Mouse (Mus musculus): ENCODE data around the gene Thnsl2. TPM values are rescaled to one million over a fixed set of nuclear protein-coding genes. Genes with fewer than 3 reads are reported as not detected.
A peak's percentile ranks its signal among the peaks of the same experiment; 100 is the strongest.

Thnsl2 gene
- polyA plus RNA-seq, 1 experiment from 2014 or later: 3.3 TPM

GRCm38 (mm10) chr6:71143154-71143893, 915 bp downstream of the Thnsl2 start:
- ATAC-seq: peak; percentile 16; the same call in 1 of the 2 replicates
- Histone ChIP-seq H3K9me3 (ENCODE audit: control insufficient read depth, low read length) (no peaks in the 10 kb centered on the region), H3K4me1 (replicated peaks; ENCODE audit: control insufficient read depth, insufficient read depth, low read length) (peaks cover 6% of the 10 kb centered on the region), H3K4me3 (replicated peaks; ENCODE audit: low read length) (peak overlapping the region; percentile 60), H3K27me3 (replicated peaks; ENCODE audit: control insufficient read depth, insufficient read depth, low read length) (no peaks in the 10 kb centered on the region), H3K9ac (replicated peaks; ENCODE audit: low read depth, low read length) (peak overlapping the region; percentile 72), H3K4me2 (ENCODE audit: low read length) (peak overlapping the region; percentile 61), H3K36me3 (ENCODE audit: control insufficient read depth, insufficient read depth) (no peaks in the 10 kb centered on the region), H3K27ac (ENCODE audit: low read length) (no peak overlapping the region)
- 2% methylated on average over 19 of the region's 19 CpGs for WGBS

- no peak for ATAC-seq
- Histone ChIP-seq H3K9me3 (ENCODE audit: control insufficient read depth, low read length) (no peaks in the 10 kb centered on the region; the same call in 1 of the 2 replicates), H3K27me3 (replicated peaks; ENCODE audit: control insufficient read depth, insufficient read depth, low read length) (no peaks in the 10 kb centered on the region), H3K36me3 (ENCODE audit: control insufficient read depth, insufficient read depth) (no peaks in the 10 kb centered on the region), H3K9ac (replicated peaks; ENCODE audit: low read depth, low read length) (no peak overlapping the region), H3K4me3 (replicated peaks; ENCODE audit: low read length) (no peak overlapping the region), H3K4me1 (replicated peaks; ENCODE audit: control insufficient read depth, insufficient read depth, low read length) (no peaks in the 10 kb centered on the region), H3K27ac (ENCODE audit: low read length) (no peak overlapping the region), H3K4me2 (ENCODE audit: low read length) (no peak overlapping the region)
- WGBS: 90% methylated on average over 3 of the region's 3 CpGs
Measured at GRCm38 (mm10) chr6:71135031-71135430, 9.2 kb downstream of the Thnsl2 start.

- Histone ChIP-seq H3K27ac (ENCODE audit: low read length) (no peak overlapping the region), H3K27me3 (replicated peaks; ENCODE audit: control insufficient read depth, insufficient read depth, low read length) (no peaks in the 10 kb centered on the region), H3K9ac (replicated peaks; ENCODE audit: low read depth, low read length) (no peak overlapping the region), H3K9me3 (ENCODE audit: control insufficient read depth, low read length) (no peaks in the 10 kb centered on the region; the same call in 1 of the 2 replicates), H3K4me2 (ENCODE audit: low read length) (no peak overlapping the region), H3K36me3 (ENCODE audit: control insufficient read depth, insufficient read depth) (no peaks in the 10 kb centered on the region), H3K4me1 (replicated peaks; ENCODE audit: control insufficient read depth, insufficient read depth, low read length) (no peaks in the 10 kb centered on the region), H3K4me3 (replicated peaks; ENCODE audit: low read length) (no peak overlapping the region)
- no peak for ATAC-seq
- 79% methylated on average over 11 of the region's 11 CpGs for WGBS
Measured at GRCm38 (mm10) chr6:71133559-71133958, 10.7 kb downstream of the Thnsl2 start.

DNA sequence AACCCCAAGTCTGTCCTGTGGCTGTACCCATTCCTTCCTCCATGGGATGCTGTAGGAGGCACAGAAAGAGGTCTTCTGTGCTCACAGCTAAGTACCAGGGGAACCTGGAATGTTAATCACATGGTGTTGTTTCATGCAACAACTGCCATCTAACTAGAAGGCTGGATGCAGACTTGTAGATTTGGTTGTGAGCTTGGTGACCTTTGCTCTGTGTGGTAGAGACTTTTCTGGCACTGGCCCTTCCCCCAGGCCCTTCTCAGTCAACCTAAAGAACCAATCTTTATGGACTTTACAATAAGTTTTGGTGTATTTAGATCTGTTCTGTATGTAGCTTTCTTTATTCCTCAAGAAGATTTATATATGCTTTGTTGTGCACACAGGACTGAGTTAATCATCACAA, 13.2 kb downstream of the Thnsl2 start:
- no peak overlapping the region for H3K27ac ChIP-seq (ENCODE audit: low read length)
- no peak overlapping the region for H3K4me2 ChIP-seq (ENCODE audit: low read length)
- ATAC-seq: no peak
- no peaks in the 10 kb centered on the region for H3K4me1 ChIP-seq (replicated peaks; ENCODE audit: control insufficient read depth, insufficient read depth, low read length)
- H3K9ac ChIP-seq (replicated peaks; ENCODE audit: low read depth, low read length): no peak overlapping the region
- H3K27me3 ChIP-seq (replicated peaks; ENCODE audit: control insufficient read depth, insufficient read depth, low read length): no peaks in the 10 kb centered on the region
- H3K9me3 ChIP-seq (ENCODE audit: control insufficient read depth, low read length): no peaks in the 10 kb centered on the region; the same call in 1 of the 2 replicates
- H3K4me3 ChIP-seq (replicated peaks; ENCODE audit: low read length): no peak overlapping the region
- no peaks in the 10 kb centered on the region for H3K36me3 ChIP-seq (ENCODE audit: control insufficient read depth, insufficient read depth)

DNA sequence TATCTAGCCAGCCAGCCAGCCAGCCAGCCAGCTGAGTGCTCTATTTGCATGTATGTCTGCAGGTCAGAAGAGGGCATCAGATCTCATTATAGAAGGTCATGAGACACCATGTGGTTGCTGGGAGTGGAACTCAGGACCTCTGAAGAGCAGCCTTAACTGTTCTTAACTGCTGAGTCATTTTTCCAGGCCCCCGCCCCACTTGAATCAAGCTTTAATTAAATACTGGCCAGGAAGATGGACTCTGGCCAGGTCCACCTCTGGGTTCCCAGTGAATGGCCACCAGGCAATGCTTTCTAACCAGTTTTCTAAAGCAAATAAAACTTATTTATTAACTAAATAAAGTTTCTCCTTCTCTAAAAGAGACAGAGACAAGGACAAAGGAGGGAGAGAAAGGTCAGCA, 14.0 kb downstream of the Thnsl2 start:
- WGBS: 77% methylated on average over 1 of the region's 1 CpGs
- Histone ChIP-seq H3K9me3 (ENCODE audit: control insufficient read depth, low read length) (no peaks in the 10 kb centered on the region), H3K4me1 (replicated peaks; ENCODE audit: control insufficient read depth, insufficient read depth, low read length) (no peaks in the 10 kb centered on the region), H3K4me2 (ENCODE audit: low read length) (no peak overlapping the region), H3K9ac (replicated peaks; ENCODE audit: low read depth, low read length) (no peak overlapping the region), H3K36me3 (ENCODE audit: control insufficient read depth, insufficient read depth) (no peaks in the 10 kb centered on the region), H3K27me3 (replicated peaks; ENCODE audit: control insufficient read depth, insufficient read depth, low read length) (no peaks in the 10 kb centered on the region), H3K27ac (ENCODE audit: low read length) (no peak overlapping the region), H3K4me3 (replicated peaks; ENCODE audit: low read length) (no peak overlapping the region)
- no peak for ATAC-seq

DNA sequence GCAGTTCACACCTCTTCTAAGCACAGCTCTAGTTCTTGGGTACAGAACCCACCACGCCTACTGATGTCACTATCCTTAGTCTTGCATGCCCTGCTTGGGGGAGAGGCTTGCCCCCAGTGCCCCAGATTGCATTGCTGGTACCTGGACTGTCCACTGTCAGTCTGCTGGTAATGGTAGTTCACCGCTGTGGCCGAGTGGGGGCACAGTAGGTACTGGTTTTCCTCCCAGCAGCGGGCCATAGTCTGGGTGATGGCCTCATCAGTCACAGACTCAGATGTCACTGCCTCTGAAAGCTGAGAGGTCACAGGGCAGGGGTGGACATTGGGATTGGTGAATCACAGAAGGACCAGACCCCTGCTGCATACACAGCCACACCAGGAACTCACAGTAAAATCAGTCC, 15.2 kb downstream of the Thnsl2 start:
- Histone ChIP-seq H3K9me3 (ENCODE audit: control insufficient read depth, low read length) (no peaks in the 10 kb centered on the region), H3K27ac (ENCODE audit: low read length) (no peak overlapping the region), H3K9ac (replicated peaks; ENCODE audit: low read depth, low read length) (no peak overlapping the region), H3K27me3 (replicated peaks; ENCODE audit: control insufficient read depth, insufficient read depth, low read length) (no peaks in the 10 kb centered on the region), H3K4me3 (replicated peaks; ENCODE audit: low read length) (no peak overlapping the region), H3K36me3 (ENCODE audit: control insufficient read depth, insufficient read depth) (no peaks in the 10 kb centered on the region), H3K4me2 (ENCODE audit: low read length) (no peak overlapping the region), H3K4me1 (replicated peaks; ENCODE audit: control insufficient read depth, insufficient read depth, low read length) (no peaks in the 10 kb centered on the region)
- ATAC-seq: no peak
- 60% methylated on average over 4 of the region's 4 CpGs for WGBS

GRCm38 (mm10) chr6:71126290-71126689, 17.9 kb downstream of the Thnsl2 start:
- Histone ChIP-seq H3K36me3 (ENCODE audit: control insufficient read depth, insufficient read depth) (no peaks in the 10 kb centered on the region), H3K27ac (ENCODE audit: low read length) (no peak overlapping the region), H3K4me3 (replicated peaks; ENCODE audit: low read length) (no peak overlapping the region), H3K9me3 (ENCODE audit: control insufficient read depth, low read length) (no peaks in the 10 kb centered on the region), H3K4me1 (replicated peaks; ENCODE audit: control insufficient read depth, insufficient read depth, low read length) (no peaks in the 10 kb centered on the region), H3K4me2 (ENCODE audit: low read length) (no peak overlapping the region), H3K9ac (replicated peaks; ENCODE audit: low read depth, low read length) (no peak overlapping the region), H3K27me3 (replicated peaks; ENCODE audit: control insufficient read depth, insufficient read depth, low read length) (no peaks in the 10 kb centered on the region)
- WGBS: 64% methylated on average over 3 of the region's 3 CpGs
- no peak for ATAC-seq

DNA sequence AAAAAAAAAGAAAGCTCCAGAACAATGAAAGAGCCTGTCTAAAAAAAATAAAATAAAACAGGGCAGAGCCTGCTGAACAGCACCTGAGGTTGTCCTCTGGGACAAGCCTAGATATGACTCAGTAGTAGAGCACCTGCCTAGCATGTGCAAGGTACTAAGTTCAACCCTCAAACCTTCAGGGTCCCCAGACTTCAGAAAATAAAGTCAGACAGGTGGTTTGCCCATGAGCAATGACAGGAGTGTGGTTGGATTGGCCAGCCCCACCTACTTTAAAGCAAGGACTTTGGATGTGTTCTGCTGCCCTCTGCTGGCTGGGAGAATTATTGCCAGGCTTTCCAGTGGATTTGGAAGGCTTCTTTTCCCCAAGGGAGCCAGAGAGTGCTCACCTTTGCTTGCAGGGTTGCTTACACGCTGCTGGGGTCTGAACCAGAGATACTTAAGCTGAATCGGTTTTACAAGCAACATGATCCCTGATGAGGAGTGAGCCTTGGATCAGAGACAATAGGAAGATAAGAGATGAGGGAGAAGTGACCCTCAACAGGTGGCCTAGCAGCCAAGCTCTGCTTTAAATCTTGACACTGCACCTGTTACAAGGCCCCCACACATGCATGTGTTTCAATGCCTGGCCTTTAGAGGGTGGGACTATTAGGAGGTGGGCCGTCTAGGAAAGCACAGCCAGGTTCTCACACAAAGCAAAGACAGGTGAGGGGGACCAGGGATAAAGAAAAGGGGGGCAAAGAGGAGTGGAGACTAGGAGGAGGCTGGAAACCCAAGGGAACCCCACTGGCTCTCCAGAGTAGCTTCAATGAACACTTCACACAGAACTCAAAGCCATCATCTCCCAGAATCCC, 19.0 kb downstream of the Thnsl2 start:
- Histone ChIP-seq H3K9ac (replicated peaks; ENCODE audit: low read depth, low read length) (no peak overlapping the region), H3K36me3 (ENCODE audit: control insufficient read depth, insufficient read depth) (no peaks in the 10 kb centered on the region), H3K27me3 (replicated peaks; ENCODE audit: control insufficient read depth, insufficient read depth, low read length) (no peaks in the 10 kb centered on the region), H3K4me2 (ENCODE audit: low read length) (no peak overlapping the region), H3K4me1 (replicated peaks; ENCODE audit: control insufficient read depth, insufficient read depth, low read length) (no peaks in the 10 kb centered on the region), H3K9me3 (ENCODE audit: control insufficient read depth, low read length) (no peaks in the 10 kb centered on the region), H3K4me3 (replicated peaks; ENCODE audit: low read length) (no peak overlapping the region), H3K27ac (ENCODE audit: low read length) (no peak overlapping the region)
- peak; percentile 78 for ATAC-seq
- WGBS: 5% methylated on average over 3 of the region's 3 CpGs

DNA sequence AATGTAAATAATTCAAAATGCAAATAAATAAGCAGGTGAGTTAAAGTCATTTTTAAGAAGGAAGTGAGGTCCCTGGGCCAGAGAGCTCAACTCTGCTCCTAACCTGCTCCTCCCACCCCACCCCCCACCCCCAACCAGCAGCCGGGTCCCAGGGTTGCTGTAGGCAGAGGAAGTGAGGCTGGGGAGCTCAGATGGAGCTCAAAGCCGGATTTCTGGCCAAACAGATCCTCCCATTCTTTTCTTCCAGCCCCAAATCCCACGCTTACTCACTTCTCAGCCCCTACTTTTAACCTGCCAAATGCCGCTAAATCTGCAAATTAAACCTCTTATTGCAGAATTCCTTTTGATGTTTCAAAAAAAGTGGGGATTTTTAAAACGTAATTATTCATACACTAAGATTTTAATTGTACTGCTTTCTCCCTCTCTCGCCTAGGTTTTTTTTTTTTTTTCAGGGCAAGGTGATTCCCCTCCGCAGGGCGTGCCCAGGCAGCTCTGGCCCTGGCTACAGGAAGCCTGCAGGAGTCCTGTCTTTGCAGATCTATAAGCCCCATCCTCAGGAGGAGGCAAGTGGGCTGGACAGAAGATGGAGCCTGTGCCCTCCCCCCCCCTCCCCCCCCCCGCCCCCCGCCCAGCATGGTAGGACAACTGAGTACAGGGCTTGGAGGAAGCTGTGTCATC, 24.5 kb downstream of the Thnsl2 start:
- 13% methylated on average over 8 of the region's 10 CpGs for WGBS
- no peak overlapping the region for H3K9ac ChIP-seq (replicated peaks; ENCODE audit: low read depth, low read length)

More for the DNA sequence above, 24.5 kb downstream of the Thnsl2 start:
- Histone ChIP-seq H3K27me3 (replicated peaks; ENCODE audit: control insufficient read depth, insufficient read depth, low read length) (no peaks in the 10 kb centered on the region), H3K9me3 (ENCODE audit: control insufficient read depth, low read length) (no peaks in the 10 kb centered on the region), H3K27ac (ENCODE audit: low read length) (no peak overlapping the region), H3K36me3 (ENCODE audit: control insufficient read depth, insufficient read depth) (no peaks in the 10 kb centered on the region), H3K4me1 (replicated peaks; ENCODE audit: control insufficient read depth, insufficient read depth, low read length) (no peaks in the 10 kb centered on the region), H3K4me3 (replicated peaks; ENCODE audit: low read length) (no peak overlapping the region), H3K4me2 (ENCODE audit: low read length) (no peak overlapping the region)
- no peak for ATAC-seq

Measured in forebrain, embryonic 16.5 days (tissue).